Mouse (Mus musculus) lung, embryonic 14.5 days (tissue): ENCODE results near the gene Kbtbd8. TPM values are rescaled to one million over a fixed set of nuclear protein-coding genes. Genes with fewer than 3 reads are reported as not detected.
A peak's percentile ranks its signal among the peaks of the same experiment; 100 is the strongest.

ENCODE experiments used
- ATAC-seq: fragments of 200-750 bp; cut with Nextera tagmentation; 2 replicates; pipeline ENCODE4 v1.8.0; 2017; ENCODE audit warnings: mild to moderate bottlenecking, moderate TSS enrichment, moderate library complexity; ENCODE audit not compliant: insufficient read depth
- DNase-seq: peaks from one replicate; pipeline ENCODE4 v3.0.0-alpha.2; 2015
- H3K27ac ChIP-seq: fragments of 300-500 bp; sonication (generic); 2 replicates; pipeline ENCODE4 v1.5.1; 2014; ENCODE audit warnings: low read depth, mild to moderate bottlenecking, moderate library complexity
- H3K27me3 ChIP-seq: fragments of 300-500 bp; sonication (generic); 2 replicates; pipeline ENCODE4 v1.6.1; 2014; ENCODE audit warnings: low read length, control low read depth; ENCODE audit not compliant: insufficient read depth
- H3K36me3 ChIP-seq: fragments of 300-500 bp; sonication (generic); 2 replicates; pipeline ENCODE4 v1.6.1; 2014; ENCODE audit warnings: control low read depth; ENCODE audit not compliant: insufficient read depth
- H3K4me1 ChIP-seq: fragments of 300-500 bp; sonication (generic); 2 replicates; pipeline ENCODE4 v1.6.1; 2014; ENCODE audit warnings: antibody characterized with exemption, control low read depth; ENCODE audit not compliant: insufficient read depth
- H3K4me2 ChIP-seq: fragments of 300-500 bp; sonication (generic); 2 replicates; pipeline ENCODE4 v1.6.1; 2014; ENCODE audit warnings: mild to moderate bottlenecking
- H3K4me3 ChIP-seq: fragments of 300-500 bp; sonication (generic); 2 replicates; pipeline ENCODE4 v1.5.1; 2014; ENCODE audit warnings: low read depth, low read length
- H3K9ac ChIP-seq: fragments of 300-500 bp; sonication (generic); 2 replicates; pipeline ENCODE4 v1.6.1; 2014
- H3K9me3 ChIP-seq: fragments of 300-500 bp; sonication (generic); 2 replicates; pipeline ENCODE4 v1.6.1; 2016; ENCODE audit warnings: low read depth, low read length, control low read depth
- CTCF ChIP-seq: IDR thresholded peaks from 2 replicates; pipeline ENCODE4 v1.5.1; 2016; ENCODE audit warnings: antibody characterized with exemption, low read depth
- WGBS: fragments of 180-500 bp; shearing (Covaris S2); extraction: QIAGEN DNeasy Blood & Tissue Kit; methylation state at CpG from one replicate; pipeline ENCODE4 v1.1.7; 2014; 5-methylcytosine and 5-hydroxymethylcytosine counted together
- polyA plus RNA-seq: library from polyadenylated mRNA; unstranded; fragments of >200 nt; fragmentation: Nextera tagmentation; extraction: Ambion mirVana; gene quantifications from 2 replicates; pipeline ENCODE4 v1.2.1, GENCODE M21; 2014

Kbtbd8 gene
- polyA plus RNA-seq, 1 experiment from 2014 or later = 2.3 TPM

DNA sequence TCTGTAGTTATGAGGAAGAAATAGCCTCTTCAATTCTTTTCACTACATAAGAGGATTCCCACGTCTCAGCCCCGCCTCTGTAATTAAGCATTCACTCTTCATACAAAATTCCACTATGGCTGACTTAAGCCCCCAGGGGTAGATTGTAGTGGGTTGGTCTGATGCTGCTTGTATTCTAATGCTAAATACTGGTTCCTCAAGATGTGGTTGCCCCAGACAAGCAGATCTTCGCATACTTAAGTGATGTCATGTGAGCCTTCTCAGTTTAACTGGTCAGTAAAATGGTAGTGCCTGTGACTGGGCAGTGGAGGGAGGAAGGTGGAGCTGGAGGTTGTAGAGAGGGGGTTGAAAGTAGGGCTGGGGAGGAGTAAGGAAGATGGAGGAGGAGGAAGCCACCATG is 13.3 kb upstream of the Kbtbd8 start:
- TF ChIP-seq CTCF = no peak
- no peak overlapping the region for H3K4me3 ChIP-seq
- 56% methylated on average over 3 of the region's 3 CpGs for WGBS

DNA sequence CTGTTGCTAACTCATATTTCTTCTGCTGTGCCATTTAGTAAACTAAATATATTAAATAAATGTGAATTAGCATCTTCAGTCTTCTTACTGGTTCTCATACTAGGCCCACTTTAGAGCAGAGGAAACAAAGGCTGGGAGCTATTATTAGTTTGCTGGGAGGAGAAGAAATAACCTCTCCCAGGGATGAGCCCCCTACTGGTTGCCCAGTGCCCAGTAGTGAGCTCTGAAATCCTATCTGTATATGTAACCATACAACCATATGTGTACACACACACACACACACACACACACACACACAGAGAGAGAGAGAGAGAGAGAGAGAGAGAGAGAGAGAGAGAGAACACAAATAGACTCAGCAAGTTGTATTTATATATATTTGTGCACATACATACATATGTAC is 8.6 kb upstream of the Kbtbd8 start:
- H3K4me3 ChIP-seq = no peak overlapping the region
- no peaks in the 10 kb centered on the region for H3K27me3 ChIP-seq
- H3K9me3 ChIP-seq = no peaks in the 10 kb centered on the region
- DNase-seq (peak; percentile 6), ATAC-seq (no peak)
- no peak overlapping the region for H3K9ac ChIP-seq
- H3K4me2 ChIP-seq = no peak overlapping the region
- H3K27ac ChIP-seq = no peak overlapping the region
- H3K36me3 ChIP-seq = no peaks in the 10 kb centered on the region
- TF ChIP-seq CTCF = peak; percentile 15; the same call in 1 of the 2 replicates
- no peaks in the 10 kb centered on the region for H3K4me1 ChIP-seq

More for the DNA sequence above, 13.3 kb upstream of the Kbtbd8 start:
- no peaks in the 10 kb centered on the region for H3K36me3 ChIP-seq
- H3K4me2 ChIP-seq = no peak overlapping the region
- ATAC-seq (no peak), DNase-seq (no peak)
- H3K4me1 ChIP-seq = no peaks in the 10 kb centered on the region
- no peak overlapping the region for H3K9ac ChIP-seq
- H3K9me3 ChIP-seq = no peaks in the 10 kb centered on the region
- no peaks in the 10 kb centered on the region for H3K27me3 ChIP-seq
- H3K27ac ChIP-seq = no peak overlapping the region

DNA sequence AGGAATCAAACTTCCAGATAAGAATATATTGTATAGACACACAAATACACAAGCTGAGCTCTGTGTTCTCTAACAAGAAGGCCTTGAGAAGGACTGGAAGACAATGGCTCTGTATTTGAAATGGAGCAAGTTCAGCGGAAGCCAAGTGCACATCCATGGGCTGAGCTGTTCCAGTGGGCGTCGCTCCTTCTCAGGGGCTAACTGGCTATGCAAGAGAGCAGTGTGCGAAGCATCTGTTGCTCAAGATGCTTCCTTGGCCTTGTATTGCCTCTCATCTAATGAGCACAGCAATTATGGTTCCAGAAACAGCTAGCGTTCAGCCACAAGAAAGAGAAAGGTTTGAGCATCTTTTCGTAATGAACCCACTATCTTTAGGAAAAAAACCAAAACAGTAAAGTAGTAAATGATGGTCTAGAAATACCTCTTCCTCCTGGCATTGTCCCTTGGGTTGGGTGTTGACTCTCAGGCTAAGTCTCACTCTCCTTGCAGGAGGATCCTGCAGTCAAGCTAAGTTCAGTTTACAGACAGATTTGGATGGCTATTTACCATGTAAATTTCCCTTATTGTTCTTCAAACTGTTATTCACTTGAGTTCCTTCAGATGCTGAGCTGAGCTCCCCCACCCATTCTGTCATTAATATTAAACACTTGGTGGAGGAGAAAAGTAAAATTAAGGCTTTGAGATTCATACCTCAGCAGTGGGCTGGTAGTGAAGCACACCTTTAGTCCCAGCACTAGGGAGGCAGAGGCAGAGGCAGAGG is 7.2 kb upstream of the Kbtbd8 start:
- ATAC-seq (no peak), DNase-seq (no peak)
- 89% methylated on average over 6 of the region's 6 CpGs for WGBS
- Histone ChIP-seq H3K4me3 (no peak overlapping the region), H3K9me3 (no peaks in the 10 kb centered on the region), H3K4me1 (no peaks in the 10 kb centered on the region), H3K36me3 (no peaks in the 10 kb centered on the region), H3K9ac (no peak overlapping the region), H3K27ac (no peak overlapping the region), H3K27me3 (no peaks in the 10 kb centered on the region), H3K4me2 (no peak overlapping the region)
- no peak for TF ChIP-seq CTCF

DNA sequence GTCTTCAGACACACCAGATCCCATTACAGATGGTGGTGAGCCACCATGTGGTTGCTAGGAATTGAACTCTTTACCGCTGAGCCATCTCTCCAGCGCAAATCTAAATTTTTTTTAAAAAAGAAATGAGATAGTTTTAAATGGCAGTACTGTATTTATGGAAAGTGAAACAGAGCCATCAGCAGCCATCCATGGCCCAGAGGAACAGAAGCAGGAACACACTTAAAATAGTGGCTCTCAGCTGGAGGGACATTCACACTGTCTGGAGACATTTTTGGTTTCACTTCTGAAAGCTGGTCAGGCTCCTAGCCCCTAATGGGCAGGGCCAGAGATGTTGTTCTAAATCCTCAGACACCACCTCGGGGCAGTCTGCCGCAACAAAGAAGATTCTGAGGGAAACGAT is 5.0 kb upstream of the Kbtbd8 start:
- no peak overlapping the region for H3K9ac ChIP-seq
- DNase-seq (no peak), ATAC-seq (no peak)
- no peaks in the 10 kb centered on the region for H3K9me3 ChIP-seq
- WGBS = 75% methylated on average over 5 of the region's 5 CpGs
- H3K4me1 ChIP-seq = no peaks in the 10 kb centered on the region
- no peak overlapping the region for H3K27ac ChIP-seq
- no peak overlapping the region for H3K4me2 ChIP-seq
- TF ChIP-seq CTCF = no peak
- H3K36me3 ChIP-seq = no peaks in the 10 kb centered on the region
- no peaks in the 10 kb centered on the region for H3K27me3 ChIP-seq
- H3K4me3 ChIP-seq = no peak overlapping the region

DNA sequence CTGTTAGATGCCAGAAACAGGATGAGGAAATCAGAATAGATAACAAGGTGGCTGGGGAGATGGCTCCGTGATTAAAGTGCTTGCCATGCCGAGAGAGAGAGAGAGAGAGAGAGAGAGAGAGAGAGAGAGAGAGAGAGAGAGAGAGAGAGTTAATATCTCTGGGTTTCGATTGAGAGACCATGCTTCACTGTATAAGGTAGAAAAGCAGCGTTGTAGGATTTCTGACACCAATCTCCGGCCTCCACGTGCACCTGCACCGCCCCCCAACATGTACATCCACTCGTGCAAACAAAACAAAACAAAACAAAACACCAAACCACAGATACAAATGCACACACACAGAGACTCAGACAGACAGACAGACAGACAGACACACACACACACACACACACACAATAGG is 527 bp upstream of the Kbtbd8 start:
- Histone ChIP-seq H3K4me3 (no peak overlapping the region), H3K27me3 (peaks cover 7% of the 10 kb centered on the region; the same call in 1 of the 2 replicates), H3K9ac (no peak overlapping the region), H3K27ac (no peak overlapping the region), H3K36me3 (no peaks in the 10 kb centered on the region), H3K4me2 (peak overlapping the region; percentile 54), H3K9me3 (no peaks in the 10 kb centered on the region), H3K4me1 (no peaks in the 10 kb centered on the region; the same call in 1 of the 2 replicates)
- 59% methylated on average over 8 of the region's 8 CpGs for WGBS
- no peak for TF ChIP-seq CTCF
- no peak for ATAC-seq
- no peak for DNase-seq

DNA sequence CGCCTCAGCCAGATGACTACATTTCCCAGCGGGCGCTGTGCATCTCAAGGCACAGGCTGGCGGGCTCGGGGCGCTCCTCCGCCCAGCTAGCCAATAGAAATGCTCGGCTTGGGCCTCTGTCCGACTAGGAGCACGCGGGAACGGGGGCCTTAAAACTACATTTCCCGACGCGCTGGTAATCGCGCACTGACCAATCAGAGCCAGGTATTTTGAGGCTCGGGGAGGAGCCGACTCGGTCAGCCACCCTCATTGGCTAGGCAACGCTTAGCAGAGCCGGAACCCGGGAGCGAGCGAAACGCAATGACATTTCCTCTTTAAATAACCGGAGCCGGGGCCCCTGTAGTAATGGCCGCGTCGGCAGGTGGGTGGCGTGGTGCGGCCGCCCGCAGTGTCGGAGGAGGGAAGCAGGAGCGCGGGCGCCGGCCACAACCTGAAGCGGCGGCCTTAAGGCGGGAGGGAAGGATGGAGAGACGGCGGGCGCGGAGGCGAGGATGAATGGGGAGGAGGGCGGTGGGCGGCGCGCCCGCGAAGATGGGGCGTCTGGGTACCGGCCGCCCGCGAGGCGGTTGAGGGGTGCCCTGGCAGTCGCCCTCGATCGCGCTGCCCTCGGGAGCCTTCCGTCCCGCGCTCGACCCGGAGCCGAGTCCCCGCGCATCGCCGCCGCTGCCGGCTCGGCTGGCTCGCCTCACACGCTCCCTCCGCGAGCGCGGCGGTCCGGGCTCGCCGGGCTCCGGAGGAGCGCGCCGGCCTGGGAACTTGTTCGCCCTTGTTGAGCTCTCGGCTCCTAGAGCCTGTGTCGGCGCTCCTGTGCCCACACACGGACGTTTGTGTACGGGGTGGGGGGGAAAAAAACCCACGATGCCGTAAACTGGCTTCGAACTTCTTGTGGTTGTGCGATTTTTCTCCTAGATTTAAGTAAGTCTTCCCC is 838 bp downstream of the Kbtbd8 start:
- 0 out of 2 replicates have a peak, but pooled peaks have one; percentile 11 for TF ChIP-seq CTCF
- H3K4me2 ChIP-seq = peak overlapping the region; percentile 75
- no peaks in the 10 kb centered on the region; the same call in 1 of the 2 replicates for H3K4me1 ChIP-seq
- peak; percentile 99 for DNase-seq
- H3K27ac ChIP-seq = peak overlapping the region; percentile 59; the same call in 1 of the 2 replicates
- H3K27me3 ChIP-seq = peaks cover 7% of the 10 kb centered on the region; the same call in 1 of the 2 replicates
- 1% methylated on average over 99 of the region's 103 CpGs for WGBS
- no peaks in the 10 kb centered on the region for H3K9me3 ChIP-seq
- ATAC-seq = peak; percentile 99
- H3K9ac ChIP-seq = peak overlapping the region; percentile 61
- peak overlapping the region; percentile 75 for H3K4me3 ChIP-seq
- H3K36me3 ChIP-seq = 0 out of 2 replicates have a peak, but pooled peaks cover 4% of the 10 kb centered on the region

DNA sequence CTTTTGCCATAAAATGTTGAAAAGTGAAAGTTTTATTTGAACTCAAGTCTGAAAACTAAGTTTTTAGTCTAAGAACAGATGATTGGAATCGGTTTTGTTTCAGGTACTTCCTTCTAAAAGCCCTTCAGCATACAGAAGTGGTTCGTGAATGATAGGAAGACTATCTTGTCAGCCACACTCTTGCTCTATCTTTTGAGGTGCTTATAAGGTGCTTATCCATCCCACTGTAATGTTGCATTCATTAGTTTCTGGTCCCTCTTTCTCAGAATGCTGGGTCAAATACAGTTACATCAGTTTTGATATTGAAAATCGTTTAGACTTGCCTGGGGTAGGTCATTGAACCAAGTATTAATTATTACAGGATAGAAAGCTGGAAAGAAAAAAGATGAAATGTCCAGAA is 2.3 kb downstream of the Kbtbd8 start:
- DNase-seq (no peak), ATAC-seq (no peak)
- Histone ChIP-seq H3K4me2 (no peak overlapping the region), H3K36me3 (0 out of 2 replicates have a peak, but pooled peaks cover 4% of the 10 kb centered on the region), H3K27me3 (peaks cover 7% of the 10 kb centered on the region; the same call in 1 of the 2 replicates), H3K4me1 (no peaks in the 10 kb centered on the region; the same call in 1 of the 2 replicates), H3K9ac (no peak overlapping the region), H3K4me3 (no peak overlapping the region), H3K9me3 (no peaks in the 10 kb centered on the region), H3K27ac (no peak overlapping the region)
- no peak for TF ChIP-seq CTCF
- WGBS = 77% methylated on average over 3 of the region's 3 CpGs
